Mouse (Mus musculus): ENCODE results near the gene Eva1c. TPM values are rescaled to one million over a fixed set of nuclear protein-coding genes. Genes with fewer than 3 reads are reported as not detected.

Eva1c gene
- polyA plus RNA-seq, 1 experiment from 2014 or later = 1.6 TPM

GRCm38 (mm10) chr16:90863468-90864046, 37.0 kb downstream of the Eva1c start:
- no peaks in the 10 kb centered on the region for H3K27me3 ChIP-seq (ENCODE audit: control insufficient read depth, insufficient read depth, low read length)
- H3K4me1 ChIP-seq (replicated peaks; ENCODE audit: control insufficient read depth, insufficient read depth, low read length) = peaks cover 3% of the 10 kb centered on the region; the same call in 1 of the 2 replicates
- whole genome bisulfite sequencing = 91% methylated on average over 10 of the region's 10 CpGs
- no peaks in the 10 kb centered on the region for H3K36me3 ChIP-seq (ENCODE audit: control insufficient read depth, insufficient read depth, low read length)
- no peaks in the 10 kb centered on the region for H3K9me3 ChIP-seq (ENCODE audit: control insufficient read depth, low read length)
- no peak for ATAC-seq (replicated peaks; ENCODE audit: low FRiP score)
- H3K27ac ChIP-seq (ENCODE audit: low read depth, low read length) = no peak overlapping the region
- no peak overlapping the region for H3K4me2 ChIP-seq (ENCODE audit: low read depth, low read length, severe bottlenecking)
- no peak overlapping the region for H3K4me3 ChIP-seq (ENCODE audit: low read depth, low read length)
- DNase-seq (ENCODE audit: low spot score) = no peak
- no peak overlapping the region for H3K9ac ChIP-seq (ENCODE audit: low read length)

- no peak overlapping the region for H3K4me3 ChIP-seq (ENCODE audit: low read depth, low read length)
- 75% methylated on average over 7 of the region's 7 CpGs for WGBS
- ATAC-seq (replicated peaks; ENCODE audit: low FRiP score) (no peak), DNase-seq (ENCODE audit: low spot score) (no peak)
- H3K9ac ChIP-seq (ENCODE audit: low read length) = no peak overlapping the region
- peaks cover 3% of the 10 kb centered on the region; the same call in 1 of the 2 replicates for H3K4me1 ChIP-seq (replicated peaks; ENCODE audit: control insufficient read depth, insufficient read depth, low read length)
- H3K27ac ChIP-seq (ENCODE audit: low read depth, low read length) = no peak overlapping the region
- no peak overlapping the region for H3K4me2 ChIP-seq (ENCODE audit: low read depth, low read length, severe bottlenecking)
- no peaks in the 10 kb centered on the region for H3K9me3 ChIP-seq (ENCODE audit: control insufficient read depth, low read length)
- H3K27me3 ChIP-seq (ENCODE audit: control insufficient read depth, insufficient read depth, low read length) = no peaks in the 10 kb centered on the region
- no peaks in the 10 kb centered on the region for H3K36me3 ChIP-seq (ENCODE audit: control insufficient read depth, insufficient read depth, low read length)
Observed at GRCm38 (mm10) chr16:90864693-90865092, 38.2 kb downstream of the Eva1c start.

DNA sequence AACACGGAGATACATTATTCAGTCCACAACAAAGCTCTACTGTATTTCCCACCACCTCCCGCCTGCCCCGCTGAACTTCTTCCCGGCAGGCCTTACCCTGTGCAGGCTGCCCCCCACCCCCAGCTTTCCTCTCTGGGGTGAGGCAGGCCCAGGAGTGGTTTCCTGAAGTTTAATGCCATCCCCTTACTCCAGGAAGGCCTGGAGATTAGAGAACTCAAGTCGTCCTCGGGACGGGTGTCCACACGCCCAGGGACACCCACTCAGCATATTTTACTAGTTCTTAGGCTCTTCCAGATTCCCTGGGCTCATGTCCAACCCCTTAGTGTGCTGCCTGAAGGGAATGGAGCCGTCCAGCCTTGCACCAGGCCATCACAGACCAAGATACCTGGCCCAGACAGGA, 39.1 kb downstream of the Eva1c start:
- Histone ChIP-seq H3K9me3 (ENCODE audit: control insufficient read depth, low read length) (no peaks in the 10 kb centered on the region), H3K9ac (ENCODE audit: low read length) (no peak overlapping the region), H3K4me1 (replicated peaks; ENCODE audit: control insufficient read depth, insufficient read depth, low read length) (peaks cover 3% of the 10 kb centered on the region; the same call in 1 of the 2 replicates), H3K36me3 (ENCODE audit: control insufficient read depth, insufficient read depth, low read length) (no peaks in the 10 kb centered on the region), H3K27me3 (ENCODE audit: control insufficient read depth, insufficient read depth, low read length) (no peaks in the 10 kb centered on the region), H3K4me3 (ENCODE audit: low read depth, low read length) (no peak overlapping the region), H3K4me2 (ENCODE audit: low read depth, low read length, severe bottlenecking) (no peak overlapping the region), H3K27ac (ENCODE audit: low read depth, low read length) (no peak overlapping the region)
- ATAC-seq (replicated peaks; ENCODE audit: low FRiP score) = no peak
- no peak for DNase-seq (ENCODE audit: low spot score)
- WGBS = 74% methylated on average over 9 of the region's 9 CpGs

GRCm38 (mm10) chr16:90868129-90868528, 41.6 kb downstream of the Eva1c start:
- ATAC-seq (replicated peaks; ENCODE audit: low FRiP score) (no peak), DNase-seq (ENCODE audit: low spot score) (no peak)
- 22% methylated on average over 7 of the region's 7 CpGs for WGBS
- H3K4me2 ChIP-seq (ENCODE audit: low read depth, low read length, severe bottlenecking) = no peak overlapping the region
- no peaks in the 10 kb centered on the region for H3K36me3 ChIP-seq (ENCODE audit: control insufficient read depth, insufficient read depth, low read length)
- no peak overlapping the region for H3K4me3 ChIP-seq (ENCODE audit: low read depth, low read length)
- H3K27ac ChIP-seq (ENCODE audit: low read depth, low read length) = no peak overlapping the region
- H3K27me3 ChIP-seq (ENCODE audit: control insufficient read depth, insufficient read depth, low read length) = no peaks in the 10 kb centered on the region
- H3K9me3 ChIP-seq (ENCODE audit: control insufficient read depth, low read length) = no peaks in the 10 kb centered on the region
- peaks cover 3% of the 10 kb centered on the region; the same call in 1 of the 2 replicates for H3K4me1 ChIP-seq (replicated peaks; ENCODE audit: control insufficient read depth, insufficient read depth, low read length)
- H3K9ac ChIP-seq (ENCODE audit: low read length) = no peak overlapping the region

DNA sequence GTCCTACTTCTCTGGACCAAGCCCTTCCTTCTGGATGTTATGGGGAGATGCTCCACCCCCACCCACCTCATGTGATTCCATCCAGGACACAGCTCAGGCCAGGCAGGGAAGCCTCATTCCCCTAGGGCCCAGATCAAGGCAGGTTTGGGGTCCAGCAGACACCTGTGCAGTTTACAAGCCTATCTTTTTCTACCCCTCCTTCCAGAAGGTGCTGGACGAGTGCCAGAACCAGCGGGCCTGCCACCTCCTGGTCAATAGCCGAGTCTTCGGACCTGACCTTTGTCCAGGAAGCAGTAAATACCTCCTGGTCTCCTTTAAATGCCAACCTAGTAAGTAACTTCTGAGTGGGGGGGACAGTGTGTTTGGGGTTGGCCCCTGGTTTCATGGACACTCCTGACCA, 42.8 kb downstream of the Eva1c start:
- no peak overlapping the region for H3K9ac ChIP-seq (ENCODE audit: low read length)
- H3K4me3 ChIP-seq (ENCODE audit: low read depth, low read length) = no peak overlapping the region
- peaks cover 3% of the 10 kb centered on the region; the same call in 1 of the 2 replicates for H3K4me1 ChIP-seq (replicated peaks; ENCODE audit: control insufficient read depth, insufficient read depth, low read length)
- no peak for DNase-seq (ENCODE audit: low spot score)
- H3K9me3 ChIP-seq (ENCODE audit: control insufficient read depth, low read length) = no peaks in the 10 kb centered on the region
- H3K36me3 ChIP-seq (ENCODE audit: control insufficient read depth, insufficient read depth, low read length) = no peaks in the 10 kb centered on the region
- no peak overlapping the region for H3K4me2 ChIP-seq (ENCODE audit: low read depth, low read length, severe bottlenecking)
- no peak overlapping the region for H3K27ac ChIP-seq (ENCODE audit: low read depth, low read length)
- H3K27me3 ChIP-seq (ENCODE audit: control insufficient read depth, insufficient read depth, low read length) = no peaks in the 10 kb centered on the region
- WGBS = 87% methylated on average over 4 of the region's 4 CpGs
- no peak for ATAC-seq (replicated peaks; ENCODE audit: low FRiP score)

DNA sequence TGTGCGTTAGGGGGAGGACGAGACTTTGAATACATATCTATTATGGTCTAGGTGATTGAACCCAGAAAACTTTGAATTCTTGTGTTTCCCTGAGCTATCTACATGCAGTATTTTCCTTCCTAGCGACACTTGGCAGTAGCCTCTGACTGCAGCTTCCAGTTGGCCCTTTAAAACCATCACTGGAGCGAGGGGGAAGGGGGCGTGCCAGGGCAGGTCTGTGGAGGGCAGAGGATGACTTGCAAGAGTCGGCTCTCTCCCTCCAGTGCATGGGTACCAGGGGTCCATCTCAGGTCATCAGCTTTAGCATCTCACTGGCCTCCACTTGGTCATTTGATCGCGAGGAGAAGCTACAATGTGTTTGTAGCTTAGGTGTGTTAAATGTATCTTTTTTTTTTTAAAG, 46.4 kb downstream of the Eva1c start:
- H3K4me1 ChIP-seq (replicated peaks; ENCODE audit: control insufficient read depth, insufficient read depth, low read length) = peaks cover 3% of the 10 kb centered on the region; the same call in 1 of the 2 replicates
- WGBS = 71% methylated on average over 8 of the region's 8 CpGs
- H3K36me3 ChIP-seq (ENCODE audit: control insufficient read depth, insufficient read depth, low read length) = no peaks in the 10 kb centered on the region
- no peaks in the 10 kb centered on the region for H3K27me3 ChIP-seq (ENCODE audit: control insufficient read depth, insufficient read depth, low read length)
- DNase-seq (ENCODE audit: low spot score) = no peak
- H3K4me2 ChIP-seq (ENCODE audit: low read depth, low read length, severe bottlenecking) = no peak overlapping the region
- no peak overlapping the region for H3K4me3 ChIP-seq (ENCODE audit: low read depth, low read length)
- H3K9ac ChIP-seq (ENCODE audit: low read length) = no peak overlapping the region
- H3K9me3 ChIP-seq (ENCODE audit: control insufficient read depth, low read length) = no peaks in the 10 kb centered on the region
- H3K27ac ChIP-seq (ENCODE audit: low read depth, low read length) = no peak overlapping the region
- ATAC-seq (replicated peaks; ENCODE audit: low FRiP score) = no peak

DNA sequence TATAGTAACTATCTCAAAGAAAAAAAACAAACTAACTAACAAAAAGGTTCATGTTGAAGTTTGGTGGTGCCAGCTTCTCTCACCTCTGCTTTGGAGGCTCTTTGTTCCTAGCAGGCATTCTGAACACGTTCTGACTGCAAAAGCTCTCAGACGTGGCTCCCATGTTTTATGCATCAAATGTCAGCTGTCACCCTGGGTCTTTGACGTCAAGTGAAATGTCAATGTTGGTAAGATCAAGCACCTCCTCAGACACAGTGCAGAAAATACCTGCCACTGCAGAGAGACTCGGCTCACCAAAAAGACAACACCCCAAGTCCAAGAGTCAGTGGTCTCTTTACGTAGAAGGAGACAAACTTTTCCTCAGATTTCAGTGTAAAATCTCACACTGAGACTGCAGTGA, 48.0 kb downstream of the Eva1c start:
- ATAC-seq (replicated peaks; ENCODE audit: low FRiP score) = no peak
- Histone ChIP-seq H3K36me3 (ENCODE audit: control insufficient read depth, insufficient read depth, low read length) (no peaks in the 10 kb centered on the region), H3K4me3 (ENCODE audit: low read depth, low read length) (no peak overlapping the region), H3K4me2 (ENCODE audit: low read depth, low read length, severe bottlenecking) (no peak overlapping the region), H3K4me1 (replicated peaks; ENCODE audit: control insufficient read depth, insufficient read depth, low read length) (no peaks in the 10 kb centered on the region), H3K27ac (ENCODE audit: low read depth, low read length) (no peak overlapping the region), H3K27me3 (ENCODE audit: control insufficient read depth, insufficient read depth, low read length) (no peaks in the 10 kb centered on the region), H3K9me3 (ENCODE audit: control insufficient read depth, low read length) (no peaks in the 10 kb centered on the region), H3K9ac (ENCODE audit: low read length) (no peak overlapping the region)
- WGBS = 68% methylated on average over 5 of the region's 5 CpGs
- no peak for DNase-seq (ENCODE audit: low spot score)

DNA sequence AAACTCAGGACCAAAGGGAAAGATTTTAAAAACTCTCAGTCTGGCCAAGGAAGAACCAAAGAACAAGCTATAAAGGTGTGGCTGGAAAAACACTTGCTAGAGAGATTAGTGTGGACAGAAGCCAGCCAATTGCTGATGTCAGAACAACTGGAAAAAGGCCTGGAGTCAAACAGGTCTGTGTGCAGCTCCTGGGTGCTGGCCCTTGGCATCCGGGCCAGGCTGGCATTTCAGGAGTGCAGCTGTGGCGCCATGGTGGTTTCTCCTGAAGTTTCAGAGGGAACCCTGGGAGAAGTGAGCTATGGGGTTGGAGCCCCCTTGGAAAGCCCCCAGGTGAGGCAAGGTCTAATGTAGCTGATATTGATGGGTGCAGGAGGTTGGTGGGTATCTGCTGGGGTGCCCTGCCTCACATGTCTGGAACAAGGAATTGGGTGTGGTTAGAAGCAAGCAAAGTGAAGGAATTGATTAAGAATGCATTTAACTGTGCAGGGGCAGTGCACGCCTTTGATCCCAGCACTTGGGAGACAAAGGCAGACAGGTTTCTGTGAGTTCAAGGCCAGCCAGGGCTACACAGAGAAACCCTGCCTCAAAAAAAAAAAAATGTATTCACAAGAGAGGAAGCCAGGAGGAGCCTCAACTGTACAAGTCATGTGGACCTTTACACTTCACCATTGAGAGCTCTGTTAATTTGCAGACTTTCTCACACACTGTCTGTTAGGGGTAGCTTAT, 51.8 kb downstream of the Eva1c start:
- ATAC-seq (replicated peaks; ENCODE audit: low FRiP score) = no peak
- DNase-seq (ENCODE audit: low spot score) = no peak
- Histone ChIP-seq H3K27me3 (ENCODE audit: control insufficient read depth, insufficient read depth, low read length) (no peaks in the 10 kb centered on the region), H3K4me2 (ENCODE audit: low read depth, low read length, severe bottlenecking) (no peak overlapping the region), H3K4me1 (replicated peaks; ENCODE audit: control insufficient read depth, insufficient read depth, low read length) (no peaks in the 10 kb centered on the region), H3K27ac (ENCODE audit: low read depth, low read length) (no peak overlapping the region), H3K4me3 (ENCODE audit: low read depth, low read length) (no peak overlapping the region), H3K9ac (ENCODE audit: low read length) (no peak overlapping the region), H3K9me3 (ENCODE audit: control insufficient read depth, low read length) (no peaks in the 10 kb centered on the region), H3K36me3 (ENCODE audit: control insufficient read depth, insufficient read depth, low read length) (no peaks in the 10 kb centered on the region)
- 88% methylated on average over 3 of the region's 3 CpGs for WGBS

GRCm38 (mm10) chr16:90882501-90882977, 56.0 kb downstream of the Eva1c start:
- H3K9me3 ChIP-seq (ENCODE audit: control insufficient read depth, low read length) = no peaks in the 10 kb centered on the region
- no peaks in the 10 kb centered on the region for H3K36me3 ChIP-seq (ENCODE audit: control insufficient read depth, insufficient read depth, low read length)
- H3K27ac ChIP-seq (ENCODE audit: low read depth, low read length) = no peak overlapping the region
- 79% methylated on average over 8 of the region's 8 CpGs for WGBS
- no peaks in the 10 kb centered on the region for H3K4me1 ChIP-seq (replicated peaks; ENCODE audit: control insufficient read depth, insufficient read depth, low read length)
- H3K27me3 ChIP-seq (ENCODE audit: control insufficient read depth, insufficient read depth, low read length) = no peaks in the 10 kb centered on the region
- ATAC-seq (replicated peaks; ENCODE audit: low FRiP score) = no peak
- H3K4me3 ChIP-seq (ENCODE audit: low read depth, low read length) = no peak overlapping the region
- no peak overlapping the region for H3K4me2 ChIP-seq (ENCODE audit: low read depth, low read length, severe bottlenecking)
- DNase-seq (ENCODE audit: low spot score) = no peak
- H3K9ac ChIP-seq (ENCODE audit: low read length) = no peak overlapping the region
